Comparison of ENCODE assay signal across 27 mouse cellular contexts in genomic region chr13:30953580-30953979, GRCm38 (mm10). TPM values are rescaled to one million over a fixed set of nuclear protein-coding genes. Genes with fewer than 3 reads are reported as not detected.
DNase-seq lines count a peak whose midpoint lies in the region; ATAC-seq lines count a peak whose summit lies in the region.
"Had no signal": no experiment of that assay in that cellular context is flagged by ENCODE, and none has a peak within 500 bp of the region (broad histone marks: within the 10 kb centered on the region; RNA-seq: fewer than 3 reads in every experiment).

No protein-coding gene starts in this region.

- WGBS in limb, embryonic 11.5 days = 74% methylated on average over 1 of the region's 1 CpGs
- 74% methylated on average over 1 of the region's 1 CpGs for WGBS in limb, embryonic 10.5 days
- 86% methylated on average over 1 of the region's 1 CpGs for WGBS in forebrain, embryonic 13.5 days

- no peak for ATAC-seq in limb, embryonic 11.5 days (ENCODE audit: insufficient number of reproducible peaks, low FRiP score, low TSS enrichment, low read depth)
- ATAC-seq in activated CD4-positive, CD25-positive, alpha-beta regulatory T cell, adult 4 months = peak; percentile 65
- ATAC-seq in inflammation-experienced regulatory T-cells, adult 6 months = peak; percentile 71
- ATAC-seq in forebrain, embryonic 13.5 days = no peak
- ATAC-seq: forebrain, embryonic 15.5 days; forebrain, postnatal 0 days; Patski had no signal

- H3K36me3 ChIP-seq in limb, embryonic 11.5 days (ENCODE audit: control insufficient read depth, insufficient read depth, low read length) = no peaks in the 10 kb centered on the region
- 0 out of 2 replicates have a peak, but pooled peaks cover 2% of the 10 kb centered on the region for H3K36me3 ChIP-seq in limb, embryonic 10.5 days
- H3K36me3 ChIP-seq in forebrain, embryonic 13.5 days (ENCODE audit: poor library complexity, severe bottlenecking) = no peaks in the 10 kb centered on the region
- H3K36me3 ChIP-seq: embryonic facial prominence, embryonic 13.5 days; embryonic facial prominence, embryonic 15.5 days; forebrain, embryonic 12.5 days; forebrain, embryonic 15.5 days had no signal

- H3K4me1 ChIP-seq in limb, embryonic 11.5 days (ENCODE audit: control insufficient read depth, insufficient read depth, low read length) = no peaks in the 10 kb centered on the region
- no peaks in the 10 kb centered on the region for H3K4me1 ChIP-seq in limb, embryonic 10.5 days
- no peaks in the 10 kb centered on the region for H3K4me1 ChIP-seq in forebrain, embryonic 13.5 days
- H3K4me1 ChIP-seq: embryonic facial prominence, embryonic 13.5 days; embryonic facial prominence, embryonic 15.5 days; forebrain, embryonic 10.5 days; forebrain, embryonic 12.5 days; forebrain, embryonic 15.5 days had no signal

- no peaks in the 10 kb centered on the region for H3K27me3 ChIP-seq in limb, embryonic 11.5 days (ENCODE audit: control insufficient read depth, insufficient read depth, low read length)
- no peaks in the 10 kb centered on the region for H3K27me3 ChIP-seq in limb, embryonic 10.5 days (ENCODE audit: low read depth, poor library complexity, severe bottlenecking)
- H3K27me3 ChIP-seq in forebrain, embryonic 13.5 days = no peaks in the 10 kb centered on the region
- H3K27me3 ChIP-seq: embryonic facial prominence, embryonic 13.5 days; embryonic facial prominence, embryonic 15.5 days; forebrain, embryonic 12.5 days; forebrain, embryonic 15.5 days; Patski had no signal

- peak; percentile 17 for DNase-seq in limb, embryonic 11.5 days (ENCODE audit: low spot score)
- DNase-seq in limb, embryonic 10.5 days (ENCODE audit: low spot score) = no peak
- DNase-seq in urinary bladder, adult 2 months (ENCODE audit: low spot score) = no peak
- DNase-seq: adrenal gland, adult 2 months; adrenal gland, postnatal 10 days; adrenal gland, postnatal 25 days; B cell, adult 2 months; cerebellum, adult 11 months; cerebellum, adult 18-20 months; cerebellum, adult 8-10 months; cerebellum, adult 9-11 months; cerebellum, postnatal 14 days; cerebellum, postnatal 36 days; embryo, embryonic 11 days; forebrain, postnatal 0 days had no signal

- H3K9me3 ChIP-seq in limb, embryonic 11.5 days (ENCODE audit: control insufficient read depth, low read length) = no peaks in the 10 kb centered on the region
- no peaks in the 10 kb centered on the region for H3K9me3 ChIP-seq in limb, embryonic 10.5 days (replicated peaks)
- no peaks in the 10 kb centered on the region for H3K9me3 ChIP-seq in forebrain, embryonic 13.5 days (replicated peaks)
- H3K9me3 ChIP-seq: embryonic facial prominence, embryonic 13.5 days; embryonic facial prominence, embryonic 15.5 days; forebrain, embryonic 12.5 days; forebrain, embryonic 15.5 days had no signal

- no peak overlapping the region for H3K27ac ChIP-seq in limb, embryonic 11.5 days (replicated peaks; ENCODE audit: low read depth, low read length)
- no peak overlapping the region for H3K27ac ChIP-seq in limb, embryonic 10.5 days
- no peak overlapping the region for H3K27ac ChIP-seq in forebrain, embryonic 13.5 days
- H3K27ac ChIP-seq: embryonic facial prominence, embryonic 13.5 days; embryonic facial prominence, embryonic 15.5 days; forebrain, embryonic 10.5 days; forebrain, embryonic 12.5 days; forebrain, embryonic 15.5 days had no signal

- H3K9ac ChIP-seq in limb, embryonic 11.5 days (ENCODE audit: low read length) = no peak overlapping the region
- no peak overlapping the region for H3K9ac ChIP-seq in forebrain, embryonic 13.5 days
- H3K9ac ChIP-seq: embryonic facial prominence, embryonic 13.5 days; embryonic facial prominence, embryonic 15.5 days; forebrain, embryonic 12.5 days; forebrain, embryonic 15.5 days; forebrain, postnatal 0 days had no signal

- H3K4me3 ChIP-seq in limb, embryonic 11.5 days (ENCODE audit: low read depth, low read length) = no peak overlapping the region
- H3K4me3 ChIP-seq in limb, embryonic 10.5 days = no peak overlapping the region
- no peak overlapping the region for H3K4me3 ChIP-seq in forebrain, embryonic 13.5 days
- H3K4me3 ChIP-seq: embryonic facial prominence, embryonic 13.5 days; embryonic facial prominence, embryonic 15.5 days; erythroblast, embryonic 14.5 days; forebrain, embryonic 10.5 days; forebrain, embryonic 12.5 days; forebrain, embryonic 15.5 days had no signal

- no peak overlapping the region for H3K4me2 ChIP-seq in limb, embryonic 11.5 days (ENCODE audit: low read depth, severe bottlenecking)
- H3K4me2 ChIP-seq in forebrain, embryonic 13.5 days = no peak overlapping the region
- H3K4me2 ChIP-seq: embryonic facial prominence, embryonic 13.5 days; embryonic facial prominence, embryonic 15.5 days; forebrain, embryonic 12.5 days; forebrain, embryonic 15.5 days had no signal

RNA-seq across cellular contexts. Expression of gene Hus1b, which starts 6.0 kb away (rescaled TPM):
- polyA plus RNA-seq in limb, embryonic 11.5 days (2014; fragmentation: Nextera tagmentation; extraction: Ambion mirVana) = not detected in 2 replicates
- polyA plus RNA-seq in limb, embryonic 10.5 days (2016; fragmentation: Nextera tagmentation; extraction: Ambion mirVana) = 0.13 TPM in 1 of 2 replicates, not detected in the other
- not detected for polyA plus RNA-seq in activated CD4-positive, CD25-positive, alpha-beta regulatory T cell, adult 4 months (2017; shearing (Covaris generic))
- under 1 TPM in 2 of 3 experiments, not detected in 1; 0.86 to 0.91 TPM for polyA plus RNA-seq in inflammation-experienced regulatory T-cells, adult 6 months (2017; shearing (Covaris generic))
- polyA plus RNA-seq in urinary bladder, adult 2 months (2012; rRNA removed) = 0.11 and 0.13 TPM in 2 replicates
- polyA plus RNA-seq in forebrain, embryonic 13.5 days (2015; fragmentation: Nextera tagmentation; extraction: Ambion mirVana) = not detected in 2 replicates
- polyA plus RNA-seq: embryonic facial prominence, embryonic 11.5 days; embryonic facial prominence, embryonic 13.5 days; embryonic facial prominence, embryonic 15.5 days; erythroblast, embryonic 14.5 days; forebrain, embryonic 10.5 days; forebrain, embryonic 12.5 days; forebrain, embryonic 15.5 days; G1E; Patski had no signal

RNA-seq across cellular contexts. Expression of gene Exoc2, which starts 20.3 kb away (rescaled TPM):
- 30.9 and 32.7 TPM in 2 replicates for polyA plus RNA-seq in limb, embryonic 11.5 days (2014; fragmentation: Nextera tagmentation; extraction: Ambion mirVana)
- 25.2 and 31.1 TPM in 2 replicates for polyA plus RNA-seq in limb, embryonic 10.5 days (2016; fragmentation: Nextera tagmentation; extraction: Ambion mirVana)
- 10 to 100 TPM; 71.5 to 76.1 TPM for polyA plus RNA-seq in activated CD4-positive, CD25-positive, alpha-beta regulatory T cell, adult 4 months (2017; shearing (Covaris generic))
- 10 to 100 TPM; 67.2 to 77.9 (median 77.0) TPM for polyA plus RNA-seq in inflammation-experienced regulatory T-cells, adult 6 months (2017; shearing (Covaris generic))
- polyA plus RNA-seq in urinary bladder, adult 2 months (2012; rRNA removed) = 17.8 and 20.0 TPM in 2 replicates
- 40.8 and 45.7 TPM in 2 replicates for polyA plus RNA-seq in forebrain, embryonic 13.5 days (2015; fragmentation: Nextera tagmentation; extraction: Ambion mirVana)

RNA-seq across cellular contexts. Expression of gene Gm5447, which starts 20.4 kb away (rescaled TPM):
- not detected in 2 replicates for polyA plus RNA-seq in limb, embryonic 11.5 days (2014; fragmentation: Nextera tagmentation; extraction: Ambion mirVana)
- 0.11 TPM in 1 of 2 replicates, not detected in the other for polyA plus RNA-seq in limb, embryonic 10.5 days (2016; fragmentation: Nextera tagmentation; extraction: Ambion mirVana)
- under 1 TPM in 1 of 2 experiments, not detected in 1; 0.19 TPM for polyA plus RNA-seq in activated CD4-positive, CD25-positive, alpha-beta regulatory T cell, adult 4 months (2017; shearing (Covaris generic))
- not detected for polyA plus RNA-seq in inflammation-experienced regulatory T-cells, adult 6 months (2017; shearing (Covaris generic))
- 0.08 and 0.12 TPM in 2 replicates for polyA plus RNA-seq in urinary bladder, adult 2 months (2012; rRNA removed)
- polyA plus RNA-seq in forebrain, embryonic 13.5 days (2015; fragmentation: Nextera tagmentation; extraction: Ambion mirVana) = 0.12 TPM in 1 of 2 replicates, not detected in the other
- polyA plus RNA-seq: adrenal gland, adult 2 months; erythroblast, embryonic 14.5 days; G1E had no signal

Comparison
In these comparisons a context has a peak if more than half of its experiments do, and no peak if none do; other contexts are left out.
1. ATAC-seq: peak in activated CD4-positive, CD25-positive, alpha-beta regulatory T cell, adult 4 months (single experiment) and inflammation-experienced regulatory T-cells, adult 6 months (single experiment); none in limb, embryonic 11.5 days (single experiment) and forebrain, embryonic 13.5 days (single experiment).